Mouse (Mus musculus) thymus, postnatal 36 days (tissue): ENCODE measurements around the gene Haao.

Experiments
- DNase-seq, 2 experiments: peaks; one replicate each; pipeline ENCODE4 v3.0.0; 2022; ENCODE audit warnings: mixed read lengths in 2 of 2

The Haao gene

GRCm38 (mm10) chr17:83834120-83834519 lies 13.6 kb downstream of the Haao start:
- DNase-seq = no peak

GRCm38 (mm10) chr17:83830616-83831292 lies 17.0 kb downstream of the Haao start:
- no peak for DNase-seq

DNA sequence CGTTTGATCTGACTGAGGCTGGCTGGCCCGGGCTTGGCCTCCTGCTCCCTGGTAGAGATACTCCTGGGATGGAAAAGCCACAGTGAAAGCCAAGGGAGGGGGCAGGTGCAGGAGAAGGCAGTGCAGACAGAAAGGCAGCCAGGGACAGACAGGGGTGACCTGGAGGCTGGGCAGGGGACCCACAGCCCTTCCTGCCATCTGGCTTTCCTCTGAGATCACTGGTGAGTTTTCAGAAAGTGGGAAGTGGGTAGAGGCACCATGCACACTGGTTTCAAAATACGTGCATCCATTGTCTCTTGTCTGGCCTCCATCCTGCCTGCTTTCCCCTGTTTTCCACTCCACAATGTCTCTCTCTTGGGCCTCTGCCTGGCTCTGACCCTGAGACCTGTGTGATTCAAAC lies 18.4 kb downstream of the Haao start:
- no peak for DNase-seq

DNA sequence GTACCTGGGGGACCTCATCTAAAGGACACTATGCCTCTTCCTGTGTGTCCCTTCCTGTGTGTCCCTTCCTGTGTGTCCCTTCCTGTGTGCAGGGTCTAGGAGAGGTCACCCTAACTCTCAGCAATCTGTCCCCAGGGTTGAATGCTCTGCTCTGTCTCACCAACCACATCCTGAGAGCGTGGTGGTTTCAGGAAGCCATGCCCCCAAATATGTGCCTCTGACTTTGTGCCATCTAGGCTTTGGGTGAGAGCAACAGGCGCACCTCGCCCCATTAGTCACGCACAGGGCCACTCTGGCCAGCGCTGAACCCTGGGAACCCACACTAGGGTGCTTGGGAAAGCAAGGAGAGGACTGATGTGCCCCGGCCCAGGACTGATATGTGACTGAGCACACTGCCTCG lies 23.9 kb downstream of the Haao start:
- peak; percentile 24 to 32 for DNase-seq

DNA sequence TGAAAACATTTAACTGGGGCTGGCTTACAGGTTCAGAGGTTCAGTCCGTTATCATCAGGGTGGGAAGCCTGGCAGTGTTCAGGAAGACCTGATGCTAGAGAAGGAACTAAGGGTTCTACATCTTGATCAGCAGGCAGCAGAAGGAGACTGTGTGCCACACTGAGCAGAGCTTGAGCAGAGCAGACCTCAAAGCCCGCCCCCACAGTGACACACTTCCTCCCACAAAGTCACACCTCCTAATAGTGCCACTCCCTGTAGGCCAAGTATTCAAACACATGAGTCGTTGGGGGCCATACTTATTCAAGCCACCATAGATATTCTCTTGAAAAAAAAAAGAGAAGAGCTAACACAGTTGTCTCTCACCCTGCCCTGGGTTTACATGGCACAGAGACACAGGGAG lies 25.9 kb downstream of the Haao start:
- no peak for DNase-seq

- DNase-seq = no peak
Measured at GRCm38 (mm10) chr17:83820701-83821100, 27.1 kb downstream of the Haao start.

DNA sequence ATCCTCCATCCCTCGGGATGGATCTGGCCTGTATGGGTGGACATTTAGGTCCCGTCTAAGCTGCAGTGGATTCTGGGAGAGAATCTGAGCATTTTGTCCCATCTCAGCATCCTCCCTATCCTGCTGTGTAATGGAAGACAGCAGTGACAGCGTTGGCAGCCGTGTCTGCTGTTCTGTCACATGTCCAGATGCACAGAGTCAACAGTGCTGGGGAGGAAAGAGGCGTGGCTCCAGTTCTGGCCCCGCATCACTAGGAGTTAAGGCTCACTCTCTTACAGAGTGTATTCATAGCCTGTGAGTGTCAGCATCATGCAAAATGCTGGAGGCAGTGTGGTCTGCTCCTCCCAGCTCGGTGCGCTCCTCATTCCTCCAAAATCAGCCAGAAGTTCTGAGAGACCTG lies 28.3 kb downstream of the Haao start:
- no peak for DNase-seq

- DNase-seq = no peak
Measured at GRCm38 (mm10) chr17:83816996-83817395, 30.8 kb downstream of the Haao start.

DNA sequence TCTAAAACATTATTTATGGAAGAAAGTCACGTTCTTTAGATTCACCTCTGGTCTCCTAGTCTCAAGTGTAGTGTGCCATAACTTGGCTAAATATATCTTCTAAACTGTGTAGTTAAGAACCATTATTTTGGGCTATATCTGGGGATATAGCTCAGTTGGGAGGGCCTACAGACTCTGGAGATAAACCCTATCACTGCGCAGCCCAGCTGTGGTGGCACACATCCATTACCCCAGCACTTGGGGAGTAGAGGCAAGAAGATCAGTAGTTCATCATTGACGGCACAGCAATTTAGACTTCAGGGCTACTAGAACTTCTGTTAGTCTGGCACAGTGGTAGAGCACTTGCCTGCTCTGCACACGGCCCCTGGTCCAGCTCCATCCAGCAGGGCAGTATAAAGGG lies 34.7 kb downstream of the Haao start:
- no peak for DNase-seq

- no peak for DNase-seq
Measured at GRCm38 (mm10) chr17:83812200-83812944, 35.4 kb downstream of the Haao start.

GRCm38 (mm10) chr17:83810285-83810684 lies 37.5 kb downstream of the Haao start:
- DNase-seq = no peak

DNA sequence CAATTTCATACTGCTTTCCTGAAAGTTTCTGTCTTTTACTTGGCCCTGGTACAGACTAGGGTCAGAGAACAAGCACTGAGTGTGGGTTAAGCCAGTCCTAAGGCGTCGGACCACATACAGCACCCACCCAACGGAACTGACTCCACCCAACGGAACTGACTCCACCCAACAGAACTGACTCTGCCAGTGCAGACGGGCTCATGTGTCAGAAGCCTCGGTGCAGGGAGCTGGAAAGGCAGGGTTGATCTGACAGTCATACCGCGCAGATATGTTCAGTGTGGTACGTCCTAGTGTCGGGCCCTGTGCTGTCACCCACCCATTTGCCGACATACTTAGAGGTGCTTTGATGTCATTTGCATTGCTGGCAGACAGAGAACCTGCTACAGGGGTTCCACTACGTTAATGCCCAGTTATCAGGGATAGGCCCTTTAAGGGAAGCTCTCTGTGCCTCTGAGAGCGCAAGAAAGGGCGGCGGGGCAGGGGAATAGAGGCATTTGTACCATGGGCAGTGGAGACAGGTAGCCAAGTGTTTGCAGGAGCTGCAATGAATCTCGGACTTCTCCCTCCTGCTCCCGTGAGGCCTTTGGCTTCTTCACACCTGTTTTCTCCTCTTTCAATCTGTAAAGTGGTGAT lies 38.5 kb downstream of the Haao start:
- no peak for DNase-seq

GRCm38 (mm10) chr17:83808476-83809098 lies 39.2 kb downstream of the Haao start:
- DNase-seq = no peak

DNA sequence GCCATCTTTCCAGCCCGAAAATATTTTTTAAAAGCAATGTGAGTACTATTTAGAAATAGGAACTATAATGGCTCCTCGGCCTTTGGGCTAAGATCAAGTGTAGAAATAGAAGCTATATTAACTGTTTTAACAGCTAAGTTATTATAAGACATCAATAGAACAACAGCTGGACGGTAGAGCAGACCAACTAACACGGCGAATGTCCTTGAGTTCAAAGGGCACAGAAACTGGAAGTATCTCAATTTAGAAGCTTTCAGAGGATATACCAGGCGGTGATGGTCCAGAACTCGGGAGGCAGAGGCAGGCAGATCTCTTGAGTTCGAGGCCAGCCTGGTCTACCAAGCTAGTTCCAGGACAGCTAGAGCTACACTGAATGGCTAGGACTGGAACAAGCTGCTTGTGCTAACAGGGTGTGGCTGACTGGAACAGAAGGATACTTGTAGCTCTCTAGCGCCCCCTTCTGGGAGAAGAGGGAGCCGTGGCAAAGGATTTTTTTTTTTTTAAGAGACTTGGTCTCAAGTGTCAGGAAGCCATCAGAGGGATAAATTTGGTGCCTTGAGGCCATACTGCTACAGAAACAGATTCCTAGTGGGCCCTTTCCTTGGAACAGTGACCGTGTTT lies 39.9 kb downstream of the Haao start:
- DNase-seq = peak; percentile 61 to 68

DNA sequence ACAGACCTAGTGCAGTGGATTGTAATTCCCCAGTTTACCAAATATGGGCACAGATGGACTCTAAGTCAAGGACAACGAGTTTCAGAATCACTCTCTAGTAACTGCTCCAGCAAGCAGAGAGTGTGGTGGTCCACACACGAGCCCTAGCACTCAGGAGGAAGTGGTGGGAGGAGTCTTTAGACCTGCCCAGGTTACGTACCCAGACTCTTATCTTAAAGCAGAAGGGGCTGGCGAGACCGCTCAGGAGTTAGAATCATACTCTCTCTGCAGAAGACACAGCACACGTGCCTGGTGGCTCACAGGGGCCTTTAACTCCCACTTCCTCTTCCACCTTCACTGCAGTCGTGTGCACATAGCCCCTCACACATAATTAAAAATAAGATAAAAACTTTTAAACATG lies 40.4 kb downstream of the Haao start:
- peak; percentile 27 to 40 for DNase-seq

- DNase-seq = no peak
Measured at GRCm38 (mm10) chr17:83805078-83805477, 42.7 kb downstream of the Haao start.

DNA sequence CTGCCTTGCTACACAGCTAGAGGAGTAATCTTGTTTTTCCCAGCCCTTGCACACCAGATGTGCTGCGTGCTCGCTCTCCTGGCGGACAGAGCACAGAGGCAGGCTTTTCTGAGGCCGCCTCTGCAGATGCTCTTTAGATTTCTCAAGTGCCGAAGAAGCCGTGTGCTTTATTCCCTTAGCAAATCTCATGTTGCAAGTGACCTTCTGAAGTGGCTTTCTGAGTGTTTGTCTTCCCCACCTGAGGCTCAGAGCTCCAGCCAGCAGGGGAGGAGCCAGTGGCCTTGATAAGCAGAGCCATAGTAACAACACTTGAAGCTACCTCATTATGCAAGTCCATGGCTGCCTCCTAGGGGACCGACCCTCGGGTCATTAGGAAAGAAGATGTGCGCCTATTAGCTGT lies 43.8 kb downstream of the Haao start:
- no peak for DNase-seq

GRCm38 (mm10) chr17:83799506-83800050 lies 48.2 kb downstream of the Haao start:
- DNase-seq = no peak

DNA sequence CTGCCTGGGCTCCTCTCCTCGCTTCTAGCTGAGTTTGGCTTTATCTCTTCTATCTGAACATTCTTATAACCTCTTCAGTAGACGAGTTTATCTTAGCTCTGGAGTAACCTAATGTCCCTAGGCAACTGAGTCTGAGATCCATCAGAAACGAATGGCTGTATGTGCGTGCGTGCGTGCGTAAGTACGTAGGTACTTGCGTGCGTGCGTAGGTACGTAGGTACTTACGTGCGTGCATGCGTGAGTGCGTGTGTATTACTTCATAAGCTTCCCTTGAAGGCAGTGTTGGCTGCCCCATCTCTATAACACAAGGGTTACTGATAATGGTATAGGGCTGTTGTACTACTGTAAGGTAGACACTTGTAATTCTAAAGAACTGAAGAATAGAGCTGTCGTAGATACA lies 52.6 kb downstream of the Haao start:
- no peak for DNase-seq

DNA sequence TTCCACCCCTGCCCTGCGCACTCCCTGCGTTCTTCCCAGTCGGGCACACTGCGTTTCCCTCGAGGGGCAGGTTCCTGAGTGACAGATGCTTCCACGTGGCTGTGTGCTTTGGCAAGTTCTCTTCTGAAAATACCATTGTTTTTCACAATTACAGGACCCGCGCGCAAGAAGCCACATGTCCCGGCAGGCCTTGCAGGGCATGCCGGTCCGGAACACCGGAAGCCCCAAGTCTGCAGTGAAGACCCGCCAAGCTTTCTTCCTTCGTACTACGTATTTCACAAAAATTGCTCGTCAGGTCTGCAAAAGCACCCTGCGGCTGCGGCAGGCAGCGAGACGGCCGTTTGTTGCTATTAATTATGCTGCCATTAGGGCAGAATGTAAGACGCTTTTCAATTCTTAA lies 55.4 kb downstream of the Haao start:
- DNase-seq = no peak

GRCm38 (mm10) chr17:83790158-83790557 lies 57.6 kb downstream of the Haao start:
- no peak for DNase-seq

DNA sequence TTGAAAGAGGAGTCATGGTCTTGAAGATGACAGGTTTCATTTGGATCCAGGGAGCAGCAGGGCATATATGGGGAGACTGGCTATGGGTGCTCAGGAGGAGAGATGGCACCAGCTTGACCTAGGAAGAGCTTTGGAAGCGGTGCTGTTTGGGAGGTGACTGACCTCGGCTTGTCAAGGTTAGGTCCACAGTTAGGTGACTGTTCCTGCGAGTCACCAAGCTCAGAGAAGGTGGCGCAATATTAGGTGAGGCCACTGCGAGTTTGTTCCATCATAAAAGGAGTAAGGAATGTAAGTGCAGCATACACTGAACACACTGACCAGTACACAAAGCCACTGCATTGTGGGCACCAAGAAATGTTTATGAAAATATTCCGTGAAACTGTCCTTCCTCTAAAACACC lies 61.3 kb downstream of the Haao start:
- no peak for DNase-seq

DNA sequence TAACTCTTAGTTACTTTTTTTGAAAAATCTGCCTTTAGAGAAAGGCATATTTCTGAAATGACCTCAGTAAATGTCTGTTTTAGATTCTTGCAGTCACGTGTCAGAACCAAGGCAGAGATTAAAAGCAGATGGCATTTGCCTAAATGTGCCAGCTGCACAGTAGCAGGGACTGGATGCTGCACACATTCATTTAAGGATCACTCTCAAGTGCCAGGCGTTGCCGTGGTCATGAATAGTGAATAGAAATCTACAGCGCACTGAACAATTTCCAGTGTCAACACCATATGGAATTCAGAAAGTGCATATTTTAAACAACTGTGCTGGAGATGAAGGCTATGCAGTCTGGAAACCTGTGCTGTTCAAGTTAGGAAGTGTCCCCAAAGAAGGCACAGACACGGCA lies 65.0 kb downstream of the Haao start:
- DNase-seq = no peak
